Mouse (Mus musculus) hindbrain, embryonic 16.5 days (tissue): ENCODE measurements at regions not wholly inside any gene's neighbourhood (a gene's known extent, or its start where the extent isn't known, plus 50 kb on each side); places are given as distances from the start of the nearest gene placed in this dataset.

Experiments
- ATAC-seq: fragments of 200-750 bp; cut with Nextera tagmentation; 2 replicates; pipeline ENCODE4 v1.8.0; 2017; ENCODE audit warnings: moderate TSS enrichment, moderate library complexity
- H3K27ac ChIP-seq: fragments of 300-500 bp; sonication (generic); 2 replicates; pipeline ENCODE4 v1.5.1; 2014; ENCODE audit warnings: low read depth, mild to moderate bottlenecking, control low read depth, low read length, moderate library complexity
- H3K27me3 ChIP-seq: fragments of 300-500 bp; sonication (generic); replicated peaks from 2 replicates; pipeline ENCODE4 v1.6.1; 2014; ENCODE audit warnings: low read length; ENCODE audit not compliant: control insufficient read depth, insufficient read depth
- H3K36me3 ChIP-seq: fragments of 300-500 bp; sonication (generic); 2 replicates; pipeline ENCODE4 v1.6.1; 2014; ENCODE audit warnings: mild to moderate bottlenecking, low read length, moderate library complexity, mixed read lengths; ENCODE audit not compliant: control insufficient read depth, insufficient read depth
- H3K4me1 ChIP-seq: fragments of 300-500 bp; sonication (generic); 2 replicates; pipeline ENCODE4 v1.6.1; 2014; ENCODE audit warnings: low read depth, low read length; ENCODE audit not compliant: control insufficient read depth, insufficient read depth
- H3K4me2 ChIP-seq: fragments of 300-500 bp; sonication (generic); 2 replicates; pipeline ENCODE4 v1.6.1; 2014; ENCODE audit warnings: mild to moderate bottlenecking, low read length, control low read depth, moderate library complexity
- H3K4me3 ChIP-seq: fragments of 300-500 bp; sonication (generic); 2 replicates; pipeline ENCODE4 v1.5.1; 2014; ENCODE audit warnings: mild to moderate bottlenecking, low read length, control low read depth, moderate library complexity
- H3K9ac ChIP-seq: fragments of 300-500 bp; sonication (generic); 2 replicates; pipeline ENCODE4 v1.6.1; 2014; ENCODE audit warnings: low read depth, mild to moderate bottlenecking, control low read depth, low read length, moderate library complexity
- H3K9me3 ChIP-seq: fragments of 300-500 bp; sonication (generic); 2 replicates; pipeline ENCODE4 v1.6.1; 2014; ENCODE audit warnings: mild to moderate bottlenecking, low read length, moderate library complexity; ENCODE audit not compliant: control insufficient read depth
- WGBS: fragments of 180-500 bp; shearing (Covaris S2); extraction: QIAGEN DNeasy Blood & Tissue Kit; methylation state at CpG from one replicate; pipeline ENCODE4 v1.1.7; 2014; 5-methylcytosine and 5-hydroxymethylcytosine counted together

GRCm38 (mm10) chr2:19083816-19084215 is 85.7 kb downstream of the 4930426L09Rik start:
- WGBS: 78% methylated on average over 3 of the region's 3 CpGs

GRCm38 (mm10) chr2:19085105-19085504 is 87.0 kb downstream of the 4930426L09Rik start:
- Histone ChIP-seq H3K27ac (no peak overlapping the region), H3K4me2 (no peak overlapping the region), H3K27me3 (no peaks in the 10 kb centered on the region), H3K9ac (no peak overlapping the region), H3K4me3 (no peak overlapping the region), H3K9me3 (0 out of 2 replicates have a peak, but pooled peaks cover 2% of the 10 kb centered on the region), H3K36me3 (no peaks in the 10 kb centered on the region), H3K4me1 (no peaks in the 10 kb centered on the region)
- ATAC-seq: no peak
- WGBS: 90% methylated on average over 4 of the region's 4 CpGs

More at GRCm38 (mm10) chr2:19083816-19084215, 85.7 kb downstream of the 4930426L09Rik start:
- Histone ChIP-seq H3K27me3 (no peaks in the 10 kb centered on the region), H3K9ac (no peak overlapping the region), H3K27ac (no peak overlapping the region), H3K4me3 (no peak overlapping the region), H3K4me1 (no peaks in the 10 kb centered on the region), H3K36me3 (no peaks in the 10 kb centered on the region), H3K4me2 (no peak overlapping the region), H3K9me3 (0 out of 2 replicates have a peak, but pooled peaks cover 2% of the 10 kb centered on the region)
- ATAC-seq: no peak

GRCm38 (mm10) chr2:19086167-19086566 is 88.0 kb downstream of the 4930426L09Rik start:
- Histone ChIP-seq H3K4me2 (no peak overlapping the region), H3K9ac (no peak overlapping the region), H3K4me3 (no peak overlapping the region), H3K27me3 (no peaks in the 10 kb centered on the region), H3K36me3 (no peaks in the 10 kb centered on the region), H3K27ac (no peak overlapping the region), H3K9me3 (0 out of 2 replicates have a peak, but pooled peaks cover 2% of the 10 kb centered on the region), H3K4me1 (no peaks in the 10 kb centered on the region)
- no peak for ATAC-seq
- 76% methylated on average over 2 of the region's 2 CpGs for WGBS

DNA sequence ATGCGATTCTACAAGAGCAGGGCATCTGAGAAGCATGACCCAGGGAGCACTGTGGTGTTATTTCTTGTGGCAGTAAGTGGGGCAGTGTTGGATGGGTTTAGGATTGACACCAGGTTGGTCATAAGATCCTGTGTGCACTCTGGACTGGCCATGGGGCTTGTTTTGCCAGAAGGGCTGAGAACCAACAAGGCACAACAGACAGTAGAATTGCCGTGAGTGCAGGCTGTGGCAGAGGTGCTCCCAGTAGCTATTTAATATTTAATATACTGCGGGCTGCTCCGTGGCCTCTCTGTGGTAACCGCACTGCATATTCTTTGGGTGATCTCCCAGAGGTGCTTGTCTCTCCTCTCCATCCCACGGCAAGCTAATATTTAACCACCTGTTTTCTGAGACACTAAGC is 88.5 kb downstream of the 4930426L09Rik start:
- Histone ChIP-seq H3K9me3 (0 out of 2 replicates have a peak, but pooled peaks cover 2% of the 10 kb centered on the region), H3K27me3 (no peaks in the 10 kb centered on the region), H3K36me3 (no peaks in the 10 kb centered on the region), H3K4me2 (no peak overlapping the region), H3K4me3 (no peak overlapping the region), H3K27ac (no peak overlapping the region), H3K9ac (no peak overlapping the region), H3K4me1 (no peaks in the 10 kb centered on the region)
- no peak for ATAC-seq
- WGBS: 87% methylated on average over 6 of the region's 6 CpGs

GRCm38 (mm10) chr2:19099384-19099783 is 99.7 kb upstream of the Armc3 start:
- Histone ChIP-seq H3K36me3 (no peaks in the 10 kb centered on the region), H3K4me3 (no peak overlapping the region), H3K27me3 (no peaks in the 10 kb centered on the region), H3K9me3 (no peaks in the 10 kb centered on the region), H3K9ac (no peak overlapping the region), H3K4me2 (no peak overlapping the region), H3K4me1 (no peaks in the 10 kb centered on the region), H3K27ac (no peak overlapping the region)
- 96% methylated on average over 2 of the region's 2 CpGs for WGBS
- ATAC-seq: no peak

GRCm38 (mm10) chr2:19108753-19109152 is 90.3 kb upstream of the Armc3 start:
- H3K4me1 ChIP-seq: no peaks in the 10 kb centered on the region
- no peaks in the 10 kb centered on the region for H3K36me3 ChIP-seq
- no peaks in the 10 kb centered on the region for H3K27me3 ChIP-seq
- no peak overlapping the region for H3K9ac ChIP-seq
- H3K9me3 ChIP-seq: no peaks in the 10 kb centered on the region
- H3K4me2 ChIP-seq: no peak overlapping the region
- H3K4me3 ChIP-seq: no peak overlapping the region
- no peak for ATAC-seq
- H3K27ac ChIP-seq: no peak overlapping the region

- Histone ChIP-seq H3K9ac (no peak overlapping the region), H3K9me3 (no peaks in the 10 kb centered on the region), H3K4me1 (no peaks in the 10 kb centered on the region), H3K27ac (no peak overlapping the region), H3K4me3 (no peak overlapping the region), H3K4me2 (no peak overlapping the region), H3K36me3 (no peaks in the 10 kb centered on the region), H3K27me3 (no peaks in the 10 kb centered on the region)
- ATAC-seq: no peak
- WGBS: 91% methylated on average over 1 of the region's 1 CpGs
These were observed 79.2 kb upstream of the Armc3 start for GRCm38 (mm10) chr2:19119871-19120270.

GRCm38 (mm10) chr2:19132864-19133263 is 66.2 kb upstream of the Armc3 start:
- Histone ChIP-seq H3K27ac (no peak overlapping the region), H3K4me3 (no peak overlapping the region), H3K36me3 (no peaks in the 10 kb centered on the region), H3K9ac (no peak overlapping the region), H3K27me3 (no peaks in the 10 kb centered on the region), H3K4me1 (no peaks in the 10 kb centered on the region), H3K9me3 (no peaks in the 10 kb centered on the region), H3K4me2 (no peak overlapping the region)
- 86% methylated on average over 6 of the region's 6 CpGs for WGBS
- no peak for ATAC-seq

DNA sequence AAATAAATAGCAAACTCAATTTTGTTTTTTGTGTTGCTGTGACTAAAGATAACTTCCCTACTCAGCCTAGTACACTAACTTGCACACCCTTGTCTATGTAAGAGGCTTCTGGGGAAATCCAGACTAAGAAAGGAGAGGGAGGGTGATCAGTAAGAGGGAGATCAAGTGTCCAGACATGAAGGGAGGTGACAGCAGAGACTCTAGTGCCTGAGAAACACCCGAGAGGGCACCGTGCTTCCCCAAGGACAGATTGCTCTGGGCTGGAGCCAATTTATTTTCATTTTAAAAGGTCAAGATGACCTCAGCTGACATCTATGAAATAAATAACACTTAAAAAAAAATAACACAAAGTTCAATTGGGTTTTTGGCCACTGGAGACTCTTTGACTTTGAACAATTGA is 56.5 kb upstream of the Armc3 start:
- 71% methylated on average over 2 of the region's 2 CpGs for WGBS
- Histone ChIP-seq H3K4me2 (no peak overlapping the region), H3K36me3 (no peaks in the 10 kb centered on the region), H3K4me1 (no peaks in the 10 kb centered on the region), H3K27me3 (no peaks in the 10 kb centered on the region), H3K9ac (no peak overlapping the region), H3K4me3 (no peak overlapping the region), H3K27ac (no peak overlapping the region), H3K9me3 (no peaks in the 10 kb centered on the region; the same call in 1 of the 2 replicates)
- no peak for ATAC-seq

DNA sequence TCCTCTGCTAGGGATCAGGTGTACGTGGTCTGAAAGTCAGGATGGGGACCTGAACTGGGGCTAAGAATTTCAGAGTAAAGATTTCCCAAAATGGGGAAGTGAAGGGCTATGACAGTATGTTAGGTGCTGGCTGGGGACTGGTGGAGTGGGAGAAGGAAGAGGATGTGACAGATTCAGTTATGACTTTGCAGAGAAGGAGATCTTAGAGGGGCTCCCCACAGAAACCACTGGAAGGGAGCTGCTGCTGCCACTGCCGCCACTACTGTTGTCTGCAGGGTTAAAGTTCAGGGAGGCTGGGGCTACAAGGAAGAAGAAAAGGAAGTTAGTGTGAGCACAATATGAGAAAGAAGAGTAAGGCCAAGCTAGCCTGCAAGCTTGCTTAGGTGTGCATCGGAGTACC is 53.7 kb upstream of the Armc3 start:
- Histone ChIP-seq H3K4me1 (no peaks in the 10 kb centered on the region), H3K27me3 (no peaks in the 10 kb centered on the region), H3K9me3 (no peaks in the 10 kb centered on the region), H3K4me2 (no peak overlapping the region), H3K27ac (no peak overlapping the region), H3K4me3 (no peak overlapping the region), H3K36me3 (no peaks in the 10 kb centered on the region), H3K9ac (no peak overlapping the region)
- 77% methylated on average over 3 of the region's 3 CpGs for WGBS
- no peak for ATAC-seq
